Mouse (Mus musculus): ENCODE measurements around the gene Mn1.

DNA sequence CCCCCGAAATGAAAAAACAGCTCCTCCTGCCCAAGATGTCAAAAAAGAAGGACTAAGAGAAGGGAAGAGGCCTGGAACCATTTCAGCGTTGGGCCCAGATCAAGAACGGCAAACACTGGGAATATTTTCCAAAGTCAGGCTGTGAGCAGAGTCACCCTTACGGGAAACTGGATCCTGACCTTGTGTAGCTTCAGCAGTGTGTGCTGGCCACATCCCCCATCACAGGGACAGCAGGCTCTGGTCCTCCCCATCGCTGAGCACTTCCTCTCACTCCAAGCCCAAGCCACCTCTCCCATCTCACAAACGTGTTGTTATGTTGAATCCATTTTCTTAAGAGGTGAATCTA is 14.5 kb upstream of the Mn1 start:
- TF ChIP-seq CTCF (IDR thresholded peaks at IDR 0.05 in 2 of 3, conservative IDR thresholded peaks at IDR 0.05 in 1 of 3; ENCODE audit: control insufficient read depth in 1 of 3, insufficient read depth in 1 of 3, low read depth in 2 of 3, low read length in 3 of 3, poor library complexity in 1 of 3, severe bottlenecking in 1 of 3) (no peak), NELFE (IDR thresholded peaks at IDR 0.05; ENCODE audit: low read depth, low read length) (no peak), ETS1 (IDR thresholded peaks at IDR 0.05; ENCODE audit: low read depth, low read length) (no peak), NRF1 (IDR thresholded peaks at IDR 0.05; ENCODE audit: insufficient read depth, low read depth, low read length, poor library complexity, severe bottlenecking) (no peak), MAZ (IDR thresholded peaks at IDR 0.05; ENCODE audit: low read depth, low read length) (no peak)

Measured in MEL (cell line).